Mouse (Mus musculus): ENCODE results near the gene Jak1.

Jak1 gene

DNA sequence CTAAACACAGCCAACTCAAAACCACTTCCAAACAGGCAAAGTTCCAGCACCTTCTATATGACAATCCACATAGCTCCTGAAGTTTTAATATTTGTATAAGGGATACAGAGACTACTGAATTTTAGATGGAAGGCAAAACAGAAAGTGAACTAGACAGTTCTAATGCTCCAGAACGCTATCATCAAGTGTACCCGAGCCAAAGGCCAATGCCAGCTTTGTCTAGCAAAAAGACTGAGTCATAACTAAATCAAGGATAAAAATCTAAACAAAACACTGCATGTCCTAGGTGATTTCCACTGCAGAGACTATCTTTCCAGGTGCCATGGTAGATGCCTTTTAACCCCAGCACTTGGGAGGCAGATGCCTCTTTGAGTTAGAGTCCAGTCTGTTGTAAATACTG is 68.7 kb downstream of the Jak1 start:
- peak; percentile 57 to 85 for DNase-seq (ENCODE audit: inconsistent age in 2 of 2, low spot score in 1 of 2)

DNA sequence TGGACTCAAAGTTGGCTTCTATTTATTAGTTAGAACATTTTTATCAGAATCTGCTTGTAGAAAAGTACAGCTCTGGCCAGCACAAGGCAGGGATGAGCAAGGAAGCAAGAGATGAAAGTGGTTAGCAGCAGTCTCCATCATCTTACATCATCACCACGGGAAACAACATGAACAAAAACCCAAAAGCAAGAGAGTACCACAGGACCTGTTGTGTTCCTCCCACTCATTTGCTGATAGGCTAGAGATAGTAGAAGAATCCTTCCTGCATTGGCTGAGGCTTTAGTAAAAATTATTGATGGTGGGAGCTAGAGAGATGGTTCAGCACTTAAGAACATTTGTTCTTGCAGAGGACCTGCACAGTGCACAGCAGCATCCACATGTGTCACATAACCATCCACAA is 70.9 kb downstream of the Jak1 start:
- DNase-seq (ENCODE audit: inconsistent age in 2 of 2, low spot score in 1 of 2), result no peak

DNA sequence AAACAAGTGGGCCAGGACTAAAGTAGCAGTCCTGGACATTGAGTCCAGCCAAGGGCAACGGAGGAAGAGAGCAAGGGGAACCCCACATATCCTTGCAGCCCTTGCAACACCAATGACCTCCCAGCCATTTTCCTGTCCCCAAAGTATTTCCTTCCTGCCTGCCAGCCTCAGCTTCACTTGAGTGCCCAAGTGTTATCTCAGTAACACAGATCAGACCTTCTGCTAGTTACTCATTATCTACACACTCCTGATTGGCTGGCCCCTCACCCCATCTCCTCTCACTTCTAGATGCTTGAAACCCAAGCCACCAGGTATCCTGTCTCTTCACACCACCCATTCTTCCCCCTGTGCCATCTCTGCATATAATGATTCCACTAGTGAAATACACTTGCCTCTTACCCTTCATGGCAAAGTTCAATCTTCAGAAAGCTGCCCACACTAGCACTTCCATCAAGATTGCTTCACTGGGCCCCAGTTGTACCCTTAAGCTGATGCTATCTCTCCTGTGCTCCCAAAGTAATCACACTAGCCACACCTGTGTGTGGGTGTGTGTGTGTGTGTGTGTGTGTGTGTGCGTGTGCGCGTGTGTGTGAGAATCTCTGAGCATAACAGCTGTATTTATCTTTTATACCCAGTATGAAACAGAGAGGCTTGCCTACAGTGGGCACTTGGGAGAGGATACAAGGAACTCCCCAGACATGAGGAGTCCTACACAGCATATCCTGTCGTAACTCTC is 72.7 kb downstream of the Jak1 start:
- no peak for DNase-seq (ENCODE audit: inconsistent age in 2 of 2, low spot score in 1 of 2)

DNA sequence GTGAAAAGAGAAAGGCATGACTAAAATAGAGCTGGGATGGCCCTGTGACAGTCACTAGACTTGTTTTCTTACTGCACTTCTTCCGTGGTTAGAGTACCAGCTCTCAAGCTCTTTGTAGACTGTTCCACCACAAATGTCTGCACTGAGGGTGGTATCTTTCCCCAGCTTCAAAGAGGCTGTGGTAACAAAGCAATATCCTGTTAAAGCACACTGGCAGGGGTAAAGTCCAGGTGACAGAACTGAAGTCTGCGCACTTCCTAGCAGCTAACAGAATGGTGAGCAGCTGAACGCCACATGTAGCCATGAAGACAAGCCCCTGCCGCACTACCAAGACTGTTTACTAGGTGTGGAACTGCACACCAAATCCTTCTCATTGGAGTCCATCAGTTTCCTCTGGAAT is 77.7 kb downstream of the Jak1 start:
- no peak for DNase-seq (ENCODE audit: inconsistent age in 2 of 2, low spot score in 1 of 2)

DNA sequence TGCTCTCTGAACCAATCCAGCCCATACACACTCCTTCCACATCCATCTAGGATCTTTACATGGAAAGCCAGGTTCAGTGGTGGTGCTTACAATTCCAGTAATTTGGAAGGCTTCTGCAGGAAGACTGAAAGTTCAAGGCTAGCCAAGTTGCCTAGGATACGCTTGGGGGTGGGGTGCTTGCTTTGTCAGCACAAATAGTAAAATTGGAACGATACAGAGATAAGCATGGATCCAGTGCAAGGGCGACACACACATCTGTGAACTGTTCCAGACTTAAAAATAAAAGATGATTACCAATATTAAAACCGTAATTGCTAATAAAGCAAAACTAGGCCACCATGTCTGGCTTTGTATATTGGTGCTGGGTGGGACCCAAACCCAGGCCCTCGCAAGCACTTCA is 78.5 kb downstream of the Jak1 start:
- DNase-seq (ENCODE audit: inconsistent age in 2 of 2, low spot score in 1 of 2), result peak; percentile 56 to 79

DNA sequence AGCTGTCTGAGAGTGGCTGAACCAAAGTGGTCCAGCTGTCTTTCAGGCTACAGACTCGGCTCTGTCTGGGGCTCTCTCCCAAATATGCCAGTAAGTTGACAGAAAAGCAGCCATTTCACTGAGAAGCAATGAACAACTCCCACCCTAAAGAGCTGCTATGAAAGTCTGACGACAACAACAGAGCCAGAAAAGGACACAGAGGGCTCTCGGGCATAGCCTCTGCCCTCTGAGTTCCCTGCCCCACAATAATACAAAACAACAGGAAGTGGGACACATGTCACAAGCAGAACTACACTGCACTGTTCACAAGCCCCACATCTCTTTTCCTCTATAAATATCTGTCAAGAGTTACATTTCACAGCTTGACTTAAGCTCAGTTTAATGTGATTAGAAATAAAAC is 79.9 kb downstream of the Jak1 start:
- no peak for DNase-seq (ENCODE audit: inconsistent age in 2 of 2, low spot score in 1 of 2)

DNA sequence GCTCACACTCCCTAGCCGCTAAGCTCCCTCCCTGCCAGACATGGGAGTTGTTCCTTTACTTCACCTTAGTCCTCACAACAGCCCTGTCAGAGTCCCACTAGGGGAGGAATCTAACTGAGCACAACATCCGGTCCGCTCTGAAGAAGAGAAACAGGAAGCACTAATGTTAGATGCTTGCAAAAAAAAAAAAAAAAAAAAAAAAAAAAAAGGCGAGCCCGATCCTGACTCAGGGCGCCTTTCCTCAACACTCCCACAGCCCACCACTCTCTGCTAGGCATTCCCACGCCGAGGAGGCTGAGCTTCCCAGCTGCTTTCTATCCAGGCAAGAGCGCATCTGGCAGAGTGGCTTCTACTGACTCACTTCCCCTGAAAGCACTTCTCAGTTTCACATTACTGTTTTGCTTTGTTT is 82.5 kb downstream of the Jak1 start:
- no peak for DNase-seq (ENCODE audit: inconsistent age in 2 of 2, low spot score in 1 of 2)

DNA sequence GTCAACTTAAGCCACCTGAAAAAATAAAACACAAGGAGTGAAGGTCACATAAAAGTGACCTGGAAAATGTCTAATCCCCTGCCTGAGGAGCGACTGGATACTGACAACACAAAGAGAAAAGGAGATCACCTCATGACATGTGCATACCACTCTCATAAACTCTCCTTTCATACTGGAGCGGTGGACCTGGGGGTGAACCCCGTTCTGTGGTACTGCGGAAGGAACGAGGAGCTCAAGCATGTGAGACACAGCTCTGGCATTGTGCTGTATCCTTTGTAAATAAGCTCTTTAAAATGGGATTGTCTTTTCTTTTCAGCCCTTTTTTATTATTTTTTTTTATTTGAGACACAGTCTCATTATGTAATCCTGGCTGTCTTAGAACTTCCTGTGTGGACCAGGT is 84.4 kb downstream of the Jak1 start:
- no peak for DNase-seq (ENCODE audit: inconsistent age in 2 of 2, low spot score in 1 of 2)

DNA sequence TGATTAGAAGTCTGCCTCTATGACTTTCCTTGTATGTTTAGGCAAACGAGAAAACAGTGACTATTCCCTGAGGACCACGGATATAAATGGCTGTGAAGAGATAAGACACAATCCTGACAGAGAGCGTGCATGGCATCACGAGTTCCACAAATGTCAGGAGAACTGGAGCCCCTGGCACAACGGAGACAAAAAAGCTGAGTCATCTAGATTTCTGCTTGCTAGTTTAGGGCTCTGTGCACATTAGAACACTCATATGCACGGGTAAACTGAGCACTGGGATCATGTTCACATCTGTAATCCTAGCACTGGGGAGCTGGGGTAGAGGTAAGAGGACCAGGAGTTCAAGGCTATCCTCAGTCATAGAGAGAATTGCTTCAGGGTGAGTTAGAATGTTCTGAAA is 85.2 kb downstream of the Jak1 start:
- DNase-seq (ENCODE audit: inconsistent age in 2 of 2, low spot score in 1 of 2), result no peak

DNA sequence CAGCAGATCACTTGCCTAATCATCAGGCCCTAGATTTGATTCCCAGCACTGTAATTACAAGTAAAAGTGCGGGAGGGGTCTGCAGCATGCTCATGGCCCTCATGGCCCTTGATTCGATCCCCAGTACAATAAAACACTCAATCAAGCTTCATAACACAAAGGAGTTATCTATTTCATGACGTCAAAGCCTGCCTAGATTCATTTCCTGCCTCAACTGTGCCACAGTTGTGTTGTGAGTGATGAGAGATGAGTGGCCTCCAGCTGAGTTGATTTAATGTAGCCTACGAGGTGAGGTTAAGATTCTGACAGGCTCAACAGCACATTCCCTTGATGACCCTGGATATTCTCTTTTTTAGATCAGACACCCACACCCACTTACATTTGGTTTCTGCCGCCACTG is 86.0 kb downstream of the Jak1 start:
- DNase-seq (ENCODE audit: inconsistent age in 2 of 2, low spot score in 1 of 2), result no peak

DNA sequence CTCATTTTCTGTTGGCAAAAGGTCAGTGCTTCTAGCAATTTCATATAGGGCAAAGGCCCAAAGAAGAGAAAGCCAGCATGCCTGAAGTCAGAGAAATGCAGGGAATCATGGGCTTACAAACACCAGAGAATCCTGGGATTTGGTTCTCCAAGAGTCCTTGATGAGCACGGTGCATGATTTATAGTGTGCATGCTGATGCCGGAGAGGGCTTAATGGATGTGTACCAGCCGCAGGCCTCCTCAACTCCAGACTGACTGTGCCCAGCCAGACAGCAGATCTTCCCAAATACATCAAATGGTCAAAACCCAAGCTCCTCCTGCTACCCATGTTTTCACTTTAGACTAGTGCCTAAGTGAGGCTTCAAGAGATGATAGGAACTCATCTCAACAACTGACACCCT is 87.3 kb downstream of the Jak1 start:
- peak in 1 of 2 experiments; percentile 55 for DNase-seq (ENCODE audit: inconsistent age in 2 of 2, low spot score in 1 of 2)

DNA sequence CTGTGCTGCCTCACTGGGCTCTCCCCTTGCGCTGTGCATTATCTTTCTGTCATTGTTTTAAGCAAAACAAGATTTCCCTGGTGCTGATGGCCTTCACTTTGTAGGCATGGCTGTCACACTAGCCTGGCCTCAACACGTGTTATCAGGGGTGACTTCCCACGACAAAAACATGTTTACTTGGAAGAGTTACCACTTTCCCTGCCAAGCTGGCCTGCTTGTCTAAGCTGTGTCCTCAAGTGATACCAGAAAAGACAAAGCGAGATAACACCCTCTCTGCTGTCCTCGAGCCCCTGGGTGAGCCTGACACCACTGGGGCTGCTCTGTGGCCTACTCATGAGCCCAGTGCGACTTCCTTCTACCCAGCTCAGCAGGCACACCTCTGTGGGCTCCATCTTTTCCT is 89.0 kb downstream of the Jak1 start:
- no peak for DNase-seq (ENCODE audit: inconsistent age in 2 of 2, low spot score in 1 of 2)

DNA sequence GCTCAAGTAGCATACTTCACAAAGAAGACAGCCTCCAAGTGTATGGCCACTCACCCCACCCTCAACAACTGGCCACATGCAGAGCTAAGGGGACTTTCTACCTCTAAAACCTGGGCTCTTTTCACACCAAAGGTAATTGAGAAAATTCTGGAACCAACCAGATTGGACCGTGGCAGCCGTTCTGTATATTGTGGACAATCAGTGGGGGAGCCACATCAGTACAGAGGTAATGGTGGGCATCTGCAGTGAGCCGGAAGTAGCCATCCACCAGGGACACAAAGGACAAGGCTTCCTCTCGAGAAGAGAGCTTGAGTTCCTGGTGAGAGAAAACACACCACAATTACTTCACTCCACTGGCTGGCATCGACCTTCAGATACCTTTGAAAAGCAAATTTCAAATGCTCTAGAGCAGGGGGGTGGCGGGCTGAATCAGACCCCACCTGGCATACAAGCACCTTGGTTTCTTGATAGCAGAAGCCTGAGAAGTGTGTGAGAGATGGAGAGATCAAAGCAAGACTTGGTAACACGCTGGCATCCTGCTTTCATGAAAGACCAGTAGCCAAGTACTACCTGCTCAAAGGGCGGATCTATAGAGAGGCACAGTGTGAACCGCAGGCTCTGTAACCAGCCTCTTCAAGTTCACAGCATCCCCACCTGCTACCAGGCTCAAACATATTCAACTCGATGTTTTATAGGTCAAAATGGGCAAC is 90.0 kb downstream of the Jak1 start:
- DNase-seq (ENCODE audit: inconsistent age in 2 of 2, low spot score in 1 of 2), result no peak

DNA sequence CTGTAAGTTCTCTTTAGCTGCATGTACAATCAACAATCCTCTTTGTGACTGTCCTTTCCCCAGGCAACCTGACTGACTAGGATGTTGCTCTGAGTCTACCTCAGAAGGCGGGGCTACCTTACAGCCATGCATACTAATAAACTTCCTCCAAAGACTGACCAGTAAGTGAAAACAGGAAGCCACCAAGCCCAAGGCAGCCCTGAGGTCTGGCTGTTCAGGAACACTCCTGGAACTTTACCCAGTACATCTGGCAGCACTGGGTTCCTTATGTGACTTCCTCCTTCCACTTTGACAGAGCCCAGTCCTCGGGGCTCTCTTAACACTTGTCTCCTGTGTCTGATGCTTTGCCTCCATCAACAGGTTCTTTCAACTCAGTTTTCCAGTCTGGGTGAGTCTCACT is 92.3 kb downstream of the Jak1 start:
- DNase-seq (ENCODE audit: inconsistent age in 2 of 2, low spot score in 1 of 2), result no peak

DNA sequence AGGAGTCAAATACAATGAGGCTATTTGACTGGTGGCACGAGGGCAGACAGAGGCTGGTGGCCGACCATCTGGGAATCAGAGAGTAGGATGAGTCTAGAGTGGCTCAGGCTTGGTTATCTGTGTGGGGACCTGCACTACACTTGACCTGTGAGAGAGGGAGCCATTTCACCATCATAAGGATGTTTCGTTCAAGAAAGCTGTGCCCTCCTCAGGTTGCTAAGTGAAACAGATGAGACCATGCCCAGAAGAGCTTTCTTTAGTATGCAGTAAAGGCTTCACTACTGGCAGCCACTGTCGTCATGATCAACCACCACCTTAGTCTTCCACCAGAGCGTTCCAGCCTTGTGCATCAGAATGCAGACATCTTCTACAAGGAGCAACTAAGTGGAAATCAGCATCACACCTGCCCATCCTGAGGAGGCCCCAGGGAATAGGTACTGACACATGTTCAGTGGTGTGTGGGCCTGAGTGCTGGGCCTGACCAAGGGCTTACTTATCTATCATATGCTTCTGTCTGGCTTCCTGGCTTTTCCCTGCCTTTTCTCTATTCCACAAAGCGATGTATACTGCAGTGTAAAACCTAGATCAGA is 96.8 kb downstream of the Jak1 start:
- peak; percentile 54 to 84 for DNase-seq (ENCODE audit: inconsistent age in 2 of 2, low spot score in 1 of 2)

DNA sequence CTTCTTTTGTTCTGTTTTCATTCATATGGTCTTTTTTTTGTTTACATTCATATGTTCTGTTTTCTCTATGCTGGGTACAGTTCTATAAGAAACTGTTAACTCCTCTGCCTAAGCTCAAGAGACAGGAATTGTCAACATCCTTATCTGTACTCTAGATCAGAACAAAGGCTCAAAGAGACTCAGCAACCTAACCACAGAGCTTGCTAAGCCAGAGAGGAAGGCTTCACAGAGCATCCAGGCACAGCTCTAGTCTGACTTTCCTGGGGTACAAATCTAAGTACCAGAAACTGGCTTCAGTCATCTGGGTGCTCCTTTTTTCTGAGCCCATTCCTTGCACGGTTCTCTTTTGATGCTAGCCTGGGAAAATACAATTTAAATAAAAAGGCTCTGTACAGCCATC is 97.3 kb downstream of the Jak1 start:
- DNase-seq (ENCODE audit: inconsistent age in 2 of 2, low spot score in 1 of 2), result no peak

DNA sequence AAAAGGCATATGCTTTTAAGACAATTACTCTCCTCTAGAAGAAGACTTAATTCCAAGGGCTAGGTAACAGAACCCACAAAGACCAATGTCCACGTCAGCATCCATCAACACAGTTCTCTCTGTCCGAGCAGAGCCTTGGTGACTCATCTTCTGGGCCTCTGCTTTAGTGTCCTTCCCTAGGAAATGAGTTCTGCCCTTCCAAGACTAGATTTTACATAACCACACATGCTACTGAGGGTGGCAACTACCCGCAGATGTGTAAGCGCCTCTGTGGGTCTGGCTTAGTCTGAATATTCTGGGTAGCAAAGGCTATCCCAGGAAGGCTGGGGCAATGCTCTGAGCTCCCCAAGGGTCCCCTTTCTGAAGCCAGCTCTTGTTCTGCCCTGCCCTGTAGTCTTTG is 99.3 kb downstream of the Jak1 start:
- DNase-seq (ENCODE audit: inconsistent age in 2 of 2, low spot score in 1 of 2), result peak; percentile 72 to 84

DNA sequence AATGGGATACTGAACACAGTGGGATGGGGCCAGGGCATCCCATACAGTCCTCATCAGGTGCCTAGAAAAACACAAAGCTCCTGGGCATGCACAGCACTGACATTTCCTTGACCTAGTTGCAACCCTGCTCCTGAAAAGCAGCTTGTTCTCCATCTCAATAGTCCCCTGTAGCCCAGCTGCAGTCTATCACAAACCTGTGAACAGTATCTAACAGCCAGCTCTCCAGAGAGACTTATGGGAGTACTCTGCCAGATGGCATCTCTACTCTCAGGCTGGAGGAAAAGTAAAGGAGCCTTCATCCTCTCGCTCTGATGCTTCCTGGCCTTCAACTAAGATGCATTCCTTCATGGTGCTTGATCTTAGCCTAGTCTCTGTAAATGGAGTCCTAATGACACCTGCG is 100.4 kb downstream of the Jak1 start:
- no peak for DNase-seq (ENCODE audit: inconsistent age in 2 of 2, low spot score in 1 of 2)

DNA sequence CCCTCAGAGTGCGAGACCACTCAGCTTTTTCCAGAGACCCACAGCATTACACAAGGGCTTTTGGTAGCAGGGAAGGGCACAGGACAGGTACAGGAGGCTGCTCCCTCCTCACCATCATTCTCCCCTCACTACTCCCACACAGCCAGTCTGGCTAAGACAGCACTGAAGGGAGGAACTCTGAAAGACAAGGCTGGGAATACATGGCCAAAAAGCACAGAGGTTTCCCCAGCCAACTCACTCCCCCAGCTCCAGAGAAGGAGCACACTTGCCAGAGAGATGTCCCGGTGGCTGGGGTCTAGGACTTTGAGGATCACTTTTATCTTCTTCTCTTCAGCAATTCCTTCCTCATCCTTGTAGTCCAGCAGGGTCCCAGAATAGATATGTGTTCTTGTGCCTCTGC is 100.9 kb downstream of the Jak1 start:
- no peak for DNase-seq (ENCODE audit: inconsistent age in 2 of 2, low spot score in 1 of 2)

DNA sequence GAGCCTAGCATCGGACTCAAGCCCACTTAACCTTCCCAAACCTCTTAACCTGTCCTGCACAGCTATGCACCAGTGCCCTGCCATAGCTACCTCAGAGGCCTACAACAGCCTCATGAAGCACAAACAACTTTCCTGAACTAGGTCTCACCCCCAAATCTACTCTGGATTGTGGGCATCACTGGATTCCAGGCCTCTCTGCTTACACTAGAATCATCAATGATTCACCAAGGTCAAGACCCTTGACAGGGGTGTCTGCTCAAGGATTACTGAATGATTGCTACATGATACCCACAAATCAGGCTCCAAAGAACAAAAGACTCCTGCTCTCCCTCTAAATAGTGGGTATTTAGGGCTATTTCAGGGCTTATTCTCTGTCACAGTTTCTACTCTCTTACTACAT is 104.3 kb downstream of the Jak1 start:
- DNase-seq (ENCODE audit: inconsistent age in 2 of 2, low spot score in 1 of 2), result peak; percentile 39 to 82

DNA sequence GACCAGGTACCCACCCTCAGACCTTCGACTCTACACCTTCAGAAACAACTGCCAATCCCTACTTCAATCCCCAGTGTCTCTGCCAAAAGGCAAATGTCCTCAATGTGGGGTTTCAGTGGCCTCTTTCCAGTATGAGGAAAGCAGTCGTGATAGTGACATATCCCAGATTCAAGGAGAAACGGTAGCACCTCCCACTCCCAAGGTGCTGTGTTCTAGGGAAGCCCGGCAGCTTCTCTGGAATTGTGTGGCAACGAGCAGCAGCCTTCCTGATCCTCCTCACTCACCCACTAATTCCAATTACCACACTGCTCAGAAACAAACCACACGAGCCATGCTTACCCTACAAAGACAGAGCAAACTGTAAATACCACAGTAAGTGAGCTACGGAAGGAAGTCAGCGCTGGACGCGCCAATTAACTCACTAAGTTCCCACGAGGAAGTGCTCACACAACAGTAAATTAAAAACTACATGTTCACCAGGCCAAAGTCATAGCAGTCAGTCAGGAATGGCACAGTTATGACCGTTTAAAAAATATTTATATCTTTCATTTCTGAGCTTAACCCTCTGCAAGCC is 105.8 kb downstream of the Jak1 start:
- DNase-seq (ENCODE audit: inconsistent age in 2 of 2, low spot score in 1 of 2), result no peak

DNA sequence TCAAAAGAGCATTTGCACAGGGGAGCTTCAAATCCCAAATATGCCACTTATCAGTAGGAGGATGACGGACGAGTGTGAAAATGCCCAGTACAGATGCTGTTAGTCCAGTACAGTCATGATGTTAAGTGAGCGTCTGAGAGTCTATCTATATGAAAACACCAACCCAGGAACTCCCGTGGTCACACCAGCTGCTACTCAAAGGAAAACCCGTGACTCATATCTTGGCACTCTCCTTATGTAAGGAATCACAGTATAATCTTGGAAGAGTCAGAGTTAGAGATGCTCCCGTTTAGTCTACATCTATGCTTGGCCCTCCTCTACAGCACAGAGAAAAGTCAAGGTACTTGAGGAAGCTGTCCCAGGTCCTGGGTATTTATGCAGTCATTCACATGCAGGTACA is 106.8 kb downstream of the Jak1 start:
- no peak for DNase-seq (ENCODE audit: inconsistent age in 2 of 2, low spot score in 1 of 2)
